Mouse (Mus musculus) left cerebral cortex, adult 8-10 months (tissue): Measurements from ENCODE around the gene Otogl. TPM values are rescaled to one million over a fixed set of nuclear protein-coding genes. Genes with fewer than 3 reads are reported as not detected.

ENCODE experiments used
- DNase-seq, 2 experiments: peaks; one replicate each; pipeline ENCODE4 v3.0.0; 2022; ENCODE audit warnings: low spot score in 2 of 2
- total RNA-seq, 4 experiments: library from RNA; stranded (reverse); gene quantifications; 2 replicates each; pipeline ENCODE4 v1.2.4; 2022

The Otogl gene
- total RNA-seq: under 1 TPM; 0.15 to 0.21 (median 0.17) TPM

DNA sequence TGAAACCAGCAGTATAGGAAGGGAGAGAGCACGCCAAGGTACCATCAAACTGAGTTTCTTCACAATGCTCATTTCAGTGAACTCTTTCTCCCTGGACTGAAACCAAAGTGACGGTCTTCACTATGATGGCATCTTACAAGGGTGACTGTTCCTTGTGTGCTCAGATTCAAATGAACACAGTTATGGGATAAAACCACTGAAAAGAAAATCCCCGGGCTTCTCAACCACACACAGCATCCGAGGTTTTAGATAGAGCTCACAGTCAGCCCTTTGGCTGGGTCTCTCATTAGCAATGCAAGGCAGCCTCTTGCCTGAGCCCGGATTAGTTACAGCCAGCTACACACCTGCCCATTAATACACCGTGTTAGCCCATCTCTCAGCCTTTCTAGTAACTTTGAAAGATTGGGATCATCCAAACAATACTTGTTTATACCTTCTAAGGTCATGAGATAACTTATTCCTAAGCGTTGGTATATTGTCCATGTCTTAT is at the start of gene Otogl:
Gene Otogl (minus strand): TSS at position 51 of the 490 bp plus-strand sequence.
- no peak for DNase-seq

DNA sequence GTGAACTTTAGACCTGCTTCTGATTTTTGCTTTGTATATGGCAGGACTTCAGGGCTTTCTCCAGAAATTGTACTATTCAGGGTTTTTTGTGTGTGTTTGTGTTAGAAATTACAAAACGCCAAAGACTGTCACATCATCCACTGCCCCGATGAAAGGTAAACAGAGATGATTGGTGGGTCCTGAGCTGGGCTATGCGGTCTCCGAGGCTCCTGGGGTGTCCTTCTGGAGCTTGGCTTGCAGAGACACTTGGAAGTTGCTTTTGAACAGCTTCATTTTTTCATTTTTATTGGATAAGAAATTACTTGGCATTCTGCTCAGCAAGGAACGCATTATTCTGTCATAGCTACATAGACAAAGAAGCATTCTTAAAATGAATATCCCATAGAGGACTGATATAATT is 44.7 kb upstream of the Otogl start:
- DNase-seq: no peak

DNA sequence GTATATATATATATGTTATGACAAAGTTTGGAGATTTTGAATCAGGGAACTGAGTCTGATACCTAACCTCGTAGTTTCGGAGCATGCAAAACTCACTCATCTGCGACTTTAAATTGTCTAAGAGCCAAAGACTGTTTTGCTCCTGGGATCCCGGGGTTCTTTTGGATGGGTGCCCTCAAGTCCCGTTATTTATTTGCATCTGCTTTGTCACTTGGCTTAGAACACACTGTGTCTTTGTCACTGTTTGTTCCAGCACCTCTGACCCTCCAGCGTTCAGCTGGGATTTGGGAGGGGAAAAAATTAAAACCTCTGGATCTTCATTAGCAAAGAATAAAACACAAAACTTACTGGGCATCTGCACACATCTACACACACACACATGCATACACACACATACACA is 42.5 kb upstream of the Otogl start:
- no peak for DNase-seq

DNA sequence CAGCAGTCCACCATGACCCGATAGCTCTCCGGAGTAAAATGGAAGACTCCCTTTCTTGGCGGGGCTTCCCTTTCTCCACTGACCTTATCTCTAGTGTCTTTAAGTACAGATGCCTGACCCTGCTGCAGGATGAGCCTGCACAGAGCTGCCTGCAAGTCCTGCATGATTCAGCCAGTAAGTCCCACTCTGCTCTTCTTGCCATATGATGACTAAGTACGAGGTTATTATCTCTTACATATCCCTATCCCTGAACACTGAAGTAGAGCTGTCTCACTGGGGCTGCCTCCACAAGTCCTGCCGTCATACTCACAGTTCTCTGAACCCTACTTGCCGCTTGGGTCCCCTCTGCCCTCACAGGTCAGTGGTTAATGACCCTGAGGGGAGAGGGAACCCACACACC is 39.7 kb upstream of the Otogl start:
- no peak for DNase-seq

- DNase-seq: no peak
Measured at GRCm38 (mm10) chr10:107949945-107950344, 38.0 kb upstream of the Otogl start.

DNA sequence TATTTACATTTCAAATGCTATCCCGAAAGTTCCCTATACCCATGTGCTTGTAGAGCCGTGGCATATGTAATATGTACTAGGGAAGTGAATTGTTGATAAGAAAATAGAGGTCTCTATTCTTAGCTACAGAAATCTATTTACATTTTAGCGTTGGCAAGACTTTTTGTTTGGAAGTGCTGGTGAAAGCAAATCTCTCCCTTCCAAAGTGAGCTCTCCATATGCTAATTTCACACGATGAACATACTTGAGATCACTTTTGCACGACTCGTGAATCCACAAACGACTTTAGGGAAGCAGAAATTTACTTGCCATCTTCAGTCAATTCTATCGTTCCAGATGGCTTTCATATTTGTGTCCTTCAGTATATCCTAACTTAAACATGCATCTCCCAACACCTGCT is 36.7 kb upstream of the Otogl start:
- DNase-seq: no peak

- no peak for DNase-seq
Measured at GRCm38 (mm10) chr10:107948038-107948437, 36.1 kb upstream of the Otogl start.

DNA sequence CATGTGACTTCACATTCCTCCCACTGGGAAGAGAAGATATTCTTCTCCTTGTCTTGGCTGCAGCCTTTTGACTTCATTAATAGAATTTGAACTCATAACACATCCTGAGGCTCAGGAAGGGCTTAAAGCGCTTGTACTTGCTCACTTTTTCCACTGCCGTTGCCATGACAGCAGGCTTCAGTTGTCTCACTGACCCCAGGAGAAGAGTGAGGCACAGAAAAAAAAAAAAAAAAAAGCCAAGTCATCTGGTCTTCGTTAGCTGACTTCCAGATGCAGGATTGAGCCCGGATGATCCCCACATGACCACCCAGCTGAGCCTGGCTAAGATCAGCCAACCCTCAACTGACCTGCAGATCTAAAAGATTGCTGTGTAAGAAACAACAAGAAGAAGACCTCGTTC is 34.4 kb upstream of the Otogl start:
- no peak for DNase-seq

DNA sequence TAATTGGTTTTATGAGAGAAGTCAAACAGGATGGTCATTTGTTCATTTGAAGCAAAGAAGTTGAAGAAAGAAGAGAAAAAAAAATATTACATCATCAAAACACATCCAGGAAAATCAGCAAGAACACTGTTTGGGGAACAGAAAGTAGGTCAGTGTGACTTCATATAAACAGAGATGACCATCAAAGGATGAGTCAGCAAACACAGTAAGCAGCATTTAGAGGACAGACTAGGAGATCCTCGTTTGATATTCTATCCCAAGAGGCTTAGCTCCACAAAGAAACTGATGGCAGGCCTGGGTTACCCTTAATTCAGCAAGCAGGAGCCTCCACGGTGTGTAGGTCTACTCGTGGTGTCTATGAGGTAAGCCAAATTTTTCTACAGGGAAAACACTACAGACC is 31.9 kb upstream of the Otogl start:
- DNase-seq: no peak

DNA sequence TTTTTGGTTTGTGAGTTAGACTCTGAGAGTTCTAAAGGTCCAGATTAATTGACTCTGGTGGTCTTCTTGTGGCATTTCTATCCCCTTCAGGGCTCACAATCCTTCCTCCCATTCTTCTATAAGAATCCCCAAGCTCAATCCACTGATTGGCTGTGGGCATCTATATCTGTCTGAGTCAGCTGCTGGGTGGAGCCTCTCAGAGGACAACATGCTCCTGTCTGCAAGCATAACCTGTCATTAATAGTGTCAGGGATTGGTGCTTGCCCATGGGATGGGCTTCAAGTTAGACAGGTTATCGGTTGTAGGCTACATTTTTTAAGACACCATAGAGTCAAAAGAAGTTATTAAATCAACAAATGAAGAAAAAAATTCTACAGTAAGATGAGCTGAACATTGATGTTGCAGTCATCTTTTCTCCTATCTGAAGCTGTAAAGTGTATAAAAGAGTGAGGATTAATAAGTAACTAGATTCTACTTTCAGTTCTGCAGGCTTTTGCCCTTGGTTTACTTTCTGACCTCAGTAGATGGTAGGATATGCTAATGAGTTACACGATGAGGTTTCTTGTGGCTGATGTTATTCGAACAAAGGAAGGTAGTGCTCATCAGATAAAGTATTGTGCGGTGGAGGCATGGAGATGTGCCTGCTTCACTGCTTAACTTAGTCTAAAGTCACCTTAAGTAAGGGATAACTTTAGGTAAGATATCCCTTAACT is 29.4 kb upstream of the Otogl start:
- DNase-seq: no peak

GRCm38 (mm10) chr10:107940302-107940701 is 28.4 kb upstream of the Otogl start:
- DNase-seq: no peak

DNA sequence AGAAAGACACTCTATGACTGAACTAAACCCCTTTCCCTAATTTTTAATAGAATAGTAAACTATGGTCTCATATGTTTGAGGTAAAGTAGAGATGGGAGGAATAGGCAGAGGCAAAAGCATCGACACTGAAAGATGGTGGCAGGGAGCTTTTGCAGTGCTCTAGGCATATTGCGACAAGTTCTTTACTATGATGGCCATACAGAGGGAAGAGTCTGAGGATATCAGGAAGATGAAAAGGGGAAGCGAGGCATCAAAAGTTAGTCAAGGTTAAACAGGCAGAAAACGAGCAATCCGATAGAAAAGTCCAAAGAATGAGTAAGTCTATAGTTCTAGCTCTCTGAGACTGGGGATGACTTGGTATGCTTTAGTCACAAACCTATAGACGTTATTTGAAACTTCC is 27.9 kb upstream of the Otogl start:
- no peak for DNase-seq

DNA sequence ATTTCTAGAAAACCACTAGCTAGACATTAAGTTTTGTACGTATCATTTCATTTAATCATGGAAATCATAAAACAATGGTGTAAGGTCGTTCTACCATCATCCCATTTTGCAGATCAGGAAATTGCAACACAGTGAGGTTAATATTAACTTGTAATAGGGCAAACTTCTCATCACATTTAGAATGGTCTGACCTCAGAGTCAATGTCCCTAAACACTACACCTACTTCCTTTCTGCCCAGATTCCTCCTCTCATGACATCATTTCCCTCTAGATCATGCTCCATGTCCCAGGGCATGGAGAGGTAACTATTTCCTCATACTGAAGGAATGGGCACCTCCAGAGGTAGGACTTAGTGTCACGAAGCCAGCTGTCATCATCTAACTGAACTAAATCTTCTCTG is 22.1 kb upstream of the Otogl start:
- DNase-seq: no peak

DNA sequence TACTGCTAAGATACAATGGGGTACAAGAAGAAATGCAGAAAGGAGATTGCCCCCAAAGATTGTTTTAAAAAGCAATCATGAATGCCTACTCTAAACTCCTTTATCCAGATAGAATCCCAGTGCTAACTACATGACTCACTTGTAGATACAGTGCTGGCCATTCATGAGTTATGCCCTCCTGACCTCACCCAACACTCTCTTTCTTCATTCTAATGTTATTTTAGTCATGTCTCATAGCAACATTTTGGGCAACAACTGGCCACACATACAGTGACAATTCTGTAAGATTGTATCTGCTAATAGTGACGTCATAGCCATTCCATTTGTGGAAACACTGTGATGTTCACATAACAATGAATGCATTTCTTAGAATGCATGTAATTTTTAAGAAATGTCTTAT is 21.6 kb upstream of the Otogl start:
- no peak for DNase-seq

DNA sequence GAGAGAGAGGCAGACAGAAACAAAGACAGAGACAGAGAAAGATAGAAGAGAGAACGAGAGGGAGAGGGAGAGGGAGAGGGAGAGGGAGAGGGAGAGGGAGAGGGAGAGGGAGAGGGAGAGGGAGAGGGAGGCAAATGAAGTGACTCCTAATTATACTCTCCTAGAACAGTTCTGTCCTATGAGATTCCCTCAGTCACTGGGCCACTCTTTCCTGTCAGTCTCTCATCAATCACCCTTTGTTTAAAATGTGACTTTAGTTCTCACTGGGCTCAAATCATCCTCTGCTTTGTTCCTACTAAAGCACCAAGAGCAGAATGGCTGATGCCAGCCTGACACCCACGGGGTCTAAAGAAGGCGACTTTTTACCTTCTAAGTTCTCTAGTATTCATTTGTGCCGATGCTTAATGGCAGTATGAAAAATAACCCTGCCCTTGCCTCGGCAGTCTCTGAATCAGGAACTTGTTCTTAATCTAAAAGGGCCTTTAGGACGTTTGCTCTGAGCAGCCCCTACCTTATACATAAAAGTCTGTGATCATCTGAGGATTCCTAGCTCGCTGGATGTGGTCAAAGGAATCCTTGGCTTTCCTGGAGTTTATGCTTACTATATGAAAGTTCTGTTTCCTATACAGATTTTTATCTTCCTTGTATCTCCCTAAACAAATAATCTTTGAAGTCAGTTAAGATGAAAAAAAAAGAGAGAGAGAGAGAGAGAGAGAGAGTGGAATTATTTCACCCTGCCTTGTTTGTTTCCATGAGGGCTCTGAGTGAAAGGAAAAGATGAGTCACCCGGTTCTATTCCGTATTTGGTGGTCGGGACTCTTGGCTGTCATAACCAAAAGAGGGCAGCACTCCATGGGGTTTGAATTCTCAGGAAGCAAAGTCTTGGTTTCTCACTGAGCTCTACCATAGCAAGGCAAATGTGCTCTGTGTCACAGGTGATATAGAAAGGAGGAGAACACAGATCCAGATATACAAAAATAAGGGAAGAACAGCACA is 20.2 kb upstream of the Otogl start:
- DNase-seq: peak in 1 of 2 experiments; percentile 45

DNA sequence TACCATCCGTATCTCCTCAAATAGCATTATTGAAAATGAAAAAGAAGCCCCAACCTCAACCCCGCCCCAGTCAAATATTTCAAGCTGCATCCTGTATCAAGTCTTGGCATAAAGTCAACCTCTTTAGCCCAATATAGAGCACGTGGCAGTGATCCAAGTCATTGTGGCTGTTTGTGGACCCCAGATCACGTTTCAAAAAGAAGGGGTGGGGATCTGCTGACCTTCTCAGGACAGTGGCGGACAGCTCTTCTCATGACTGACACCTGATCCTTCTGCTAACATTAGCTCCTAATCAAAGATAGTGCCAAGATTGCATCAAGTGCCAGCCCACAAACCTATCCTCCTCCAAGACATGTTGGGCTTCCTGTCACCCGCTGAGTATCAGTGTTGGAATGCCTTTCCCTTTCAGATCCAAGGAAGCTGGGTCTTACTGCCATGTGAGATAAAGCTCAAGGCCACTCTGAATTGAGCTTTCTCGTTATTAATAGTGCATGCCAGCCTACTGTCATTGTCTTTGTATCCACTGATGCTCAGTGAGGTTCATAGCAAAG is 18.6 kb upstream of the Otogl start:
- no peak for DNase-seq

GRCm38 (mm10) chr10:107925306-107925705 is 13.4 kb upstream of the Otogl start:
- no peak for DNase-seq

GRCm38 (mm10) chr10:107923860-107924259 is 11.9 kb upstream of the Otogl start:
- no peak for DNase-seq

DNA sequence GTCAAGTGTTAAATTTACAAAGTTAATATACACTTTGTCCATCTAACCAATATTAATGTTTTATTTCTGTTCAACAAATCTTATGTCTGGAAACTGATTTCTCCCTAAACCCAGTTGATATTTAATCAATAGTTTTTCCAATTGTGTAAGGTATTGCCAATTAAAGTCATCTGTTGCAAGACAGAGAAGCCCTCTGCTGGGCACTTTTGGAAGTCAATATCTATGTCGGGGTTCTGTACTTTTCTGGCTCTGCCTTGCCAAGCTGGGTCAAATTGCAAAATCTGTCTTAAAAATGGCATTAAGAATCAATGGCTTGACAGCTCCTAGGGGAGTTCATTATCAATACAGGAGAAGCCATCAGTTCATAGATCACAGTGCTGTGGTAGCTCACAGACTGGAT is 10.8 kb upstream of the Otogl start:
- DNase-seq: no peak

GRCm38 (mm10) chr10:107921549-107921948 is 9.6 kb upstream of the Otogl start:
- DNase-seq: no peak

DNA sequence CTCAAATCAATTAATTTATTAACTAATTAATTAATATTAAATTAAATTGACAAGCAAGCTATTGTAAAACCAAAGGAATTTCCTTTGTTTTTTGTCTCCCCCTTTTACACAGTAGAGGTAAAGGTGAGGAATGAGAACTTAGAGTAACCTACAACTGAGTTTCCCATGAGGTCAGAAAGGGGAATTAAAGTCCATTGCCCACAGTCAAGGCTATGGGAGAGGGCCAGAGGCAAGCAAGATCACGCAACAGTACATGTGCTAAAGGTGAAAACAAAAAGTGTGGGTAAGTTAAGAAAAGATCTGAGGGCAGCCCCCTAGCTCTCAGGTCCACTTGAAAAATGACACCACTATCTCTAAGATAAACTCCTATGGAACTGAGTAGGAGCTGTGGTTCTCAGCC is 9.2 kb upstream of the Otogl start:
- DNase-seq: no peak

DNA sequence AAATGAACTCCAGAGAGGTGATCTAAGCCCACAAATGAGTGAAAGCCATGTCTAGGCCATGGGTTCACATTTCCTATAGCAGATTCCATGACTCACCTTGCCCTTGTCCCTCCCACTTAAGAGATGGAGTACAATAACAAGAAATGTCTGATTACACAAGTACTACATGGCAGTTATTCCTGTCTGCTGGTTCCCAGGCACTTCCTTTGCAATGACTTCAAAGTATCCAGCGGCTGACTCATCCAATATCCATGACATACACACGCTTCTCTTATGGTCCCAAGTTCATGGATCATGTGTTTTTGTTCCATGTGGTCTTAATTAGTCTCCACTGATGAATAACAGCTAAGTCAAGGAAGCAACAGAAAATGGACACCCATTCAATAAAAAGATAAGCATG is 1.1 kb upstream of the Otogl start:
- no peak for DNase-seq
